Mouse (Mus musculus): ENCODE data around the gene Hspa2. TPM values are rescaled to one million over a fixed set of nuclear protein-coding genes. Genes with fewer than 3 reads are reported as not detected.
A peak's percentile ranks its signal among the peaks of the same experiment; 100 is the strongest.
"Not testable (repeated sequence)": the region's sequence is repeated elsewhere in the genome, so short reads cannot be mapped to it uniquely, and the experiment has no call there.

Gene Hspa2
- polyA plus RNA-seq, 1 experiment from 2014 or later: 12.5 TPM

DNA sequence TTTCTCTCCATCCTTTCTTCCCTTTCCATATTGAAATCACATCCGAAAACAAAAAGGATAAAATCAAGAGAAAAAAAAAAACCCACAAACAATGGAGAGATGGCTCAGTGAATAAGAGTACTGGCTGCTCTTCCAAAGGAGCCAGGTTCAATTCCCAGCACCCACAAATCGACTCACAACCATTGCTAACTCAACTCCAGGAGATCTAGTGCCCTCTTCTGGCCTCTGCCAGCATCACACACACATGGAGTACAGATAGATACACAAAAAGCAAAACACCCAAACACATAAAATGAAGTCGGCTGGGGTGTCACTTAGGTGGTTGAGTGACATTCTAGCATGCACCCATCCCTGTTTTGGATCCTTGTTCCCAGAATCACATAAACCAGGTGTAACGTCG lies 14.4 kb downstream of the Hspa2 start:
- H3K9ac ChIP-seq (replicated peaks; ENCODE audit: low read length): no peak overlapping the region
- no peaks in the 10 kb centered on the region for H3K27me3 ChIP-seq (ENCODE audit: insufficient read depth, low read length)
- WGBS: 95% methylated on average over 5 of the region's 5 CpGs

GRCm38 (mm10) chr12:76425256-76425655 lies 21.3 kb downstream of the Hspa2 start:
- no peak overlapping the region for H3K27ac ChIP-seq (ENCODE audit: low read length)
- H3K9ac ChIP-seq (replicated peaks; ENCODE audit: low read length): no peak overlapping the region
- no peaks in the 10 kb centered on the region for H3K36me3 ChIP-seq (ENCODE audit: insufficient read depth, low read length)
- ATAC-seq (ENCODE audit: low FRiP score, low TSS enrichment): no peak
- no peak overlapping the region for H3K4me2 ChIP-seq (replicated peaks; ENCODE audit: low read depth, low read length)
- no peaks in the 10 kb centered on the region for H3K4me1 ChIP-seq (ENCODE audit: insufficient read depth, low read length)
- WGBS: 92% methylated on average over 3 of the region's 3 CpGs
- no peaks in the 10 kb centered on the region for H3K9me3 ChIP-seq (ENCODE audit: low read length)
- H3K4me3 ChIP-seq (ENCODE audit: low read length): no peak overlapping the region
- H3K27me3 ChIP-seq (ENCODE audit: insufficient read depth, low read length): no peaks in the 10 kb centered on the region

More for the DNA sequence above, 14.4 kb downstream of the Hspa2 start:
- Histone ChIP-seq H3K4me2 (replicated peaks; ENCODE audit: low read depth, low read length) (no peak overlapping the region), H3K27ac (ENCODE audit: low read length) (no peak overlapping the region), H3K4me3 (ENCODE audit: low read length) (no peak overlapping the region), H3K4me1 (ENCODE audit: insufficient read depth, low read length) (peaks cover 6% of the 10 kb centered on the region; the same call in 1 of the 2 replicates), H3K9me3 (ENCODE audit: low read length) (peaks cover 6% of the 10 kb centered on the region), H3K36me3 (ENCODE audit: insufficient read depth, low read length) (no peaks in the 10 kb centered on the region)
- no peak for ATAC-seq (ENCODE audit: low FRiP score, low TSS enrichment)

DNA sequence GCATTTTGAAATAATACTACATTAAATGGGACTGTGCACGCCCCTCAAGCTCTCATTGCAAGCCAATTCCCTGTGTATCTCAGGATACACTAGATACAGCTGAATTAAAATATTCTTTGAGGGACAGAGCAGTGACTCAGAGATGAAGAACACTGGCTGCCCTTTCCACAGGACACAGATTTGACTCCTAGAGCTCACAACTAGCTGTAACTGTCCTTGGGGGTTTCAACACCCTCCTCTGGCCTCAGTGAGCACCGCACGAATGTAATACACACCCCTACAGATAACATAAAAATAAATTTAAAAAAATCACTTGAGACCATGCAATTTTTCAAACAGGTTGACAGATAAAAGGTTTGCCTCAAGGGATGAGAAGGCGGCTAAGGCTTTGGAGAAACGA lies 23.6 kb downstream of the Hspa2 start:
- no peak for ATAC-seq (ENCODE audit: low FRiP score, low TSS enrichment)

GRCm38 (mm10) chr12:76430879-76431406 lies 27.0 kb downstream of the Hspa2 start:
- H3K27ac ChIP-seq (ENCODE audit: low read length): no peak overlapping the region
- no peak overlapping the region for H3K4me2 ChIP-seq (replicated peaks; ENCODE audit: low read depth, low read length)
- no peaks in the 10 kb centered on the region; the same call in 1 of the 2 replicates for H3K27me3 ChIP-seq (ENCODE audit: insufficient read depth, low read length)
- H3K4me3 ChIP-seq (ENCODE audit: low read length): no peak overlapping the region
- H3K4me1 ChIP-seq (ENCODE audit: insufficient read depth, low read length): peaks cover 8% of the 10 kb centered on the region
- no peak for ATAC-seq (ENCODE audit: low FRiP score, low TSS enrichment)
- WGBS: 44% methylated on average over 5 of the region's 5 CpGs
- H3K9me3 ChIP-seq (ENCODE audit: low read length): no peaks in the 10 kb centered on the region
- H3K36me3 ChIP-seq (ENCODE audit: insufficient read depth, low read length): no peaks in the 10 kb centered on the region
- no peak overlapping the region for H3K9ac ChIP-seq (replicated peaks; ENCODE audit: low read length)

More for the DNA sequence above, 23.6 kb downstream of the Hspa2 start:
- no peaks in the 10 kb centered on the region for H3K27me3 ChIP-seq (ENCODE audit: insufficient read depth, low read length)
- 46% methylated on average over 5 of the region's 5 CpGs for WGBS
- H3K4me3 ChIP-seq (ENCODE audit: low read length): no peak overlapping the region
- no peaks in the 10 kb centered on the region for H3K36me3 ChIP-seq (ENCODE audit: insufficient read depth, low read length)
- no peak overlapping the region for H3K9ac ChIP-seq (replicated peaks; ENCODE audit: low read length)
- no peaks in the 10 kb centered on the region for H3K4me1 ChIP-seq (ENCODE audit: insufficient read depth, low read length)
- no peak overlapping the region for H3K27ac ChIP-seq (ENCODE audit: low read length)
- no peak overlapping the region for H3K4me2 ChIP-seq (replicated peaks; ENCODE audit: low read depth, low read length)
- H3K9me3 ChIP-seq (ENCODE audit: low read length): no peaks in the 10 kb centered on the region

DNA sequence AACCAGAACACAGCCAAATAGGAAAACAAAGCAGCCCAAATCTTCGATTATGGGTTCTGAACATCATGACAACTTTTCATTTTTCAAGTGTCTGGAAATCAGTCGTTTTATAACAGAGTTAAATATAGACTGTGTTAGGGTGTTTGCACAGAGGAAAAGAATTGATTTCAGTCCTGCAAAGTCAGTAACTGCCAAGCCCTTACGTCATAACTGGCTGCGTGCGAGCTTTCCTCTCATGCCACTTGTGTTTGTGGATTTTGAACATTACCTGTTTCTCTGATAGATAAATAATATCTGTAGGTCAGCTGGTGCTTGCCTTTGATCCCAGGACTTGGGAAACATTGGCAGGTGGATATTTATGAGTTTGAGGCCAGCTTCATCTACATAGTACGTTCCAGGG lies 27.5 kb downstream of the Hspa2 start:
- no peaks in the 10 kb centered on the region; the same call in 1 of the 2 replicates for H3K27me3 ChIP-seq (ENCODE audit: insufficient read depth, low read length)
- no peaks in the 10 kb centered on the region for H3K36me3 ChIP-seq (ENCODE audit: insufficient read depth, low read length)
- no peak overlapping the region for H3K27ac ChIP-seq (ENCODE audit: low read length)
- peaks cover 8% of the 10 kb centered on the region for H3K4me1 ChIP-seq (ENCODE audit: insufficient read depth, low read length)
- WGBS: 87% methylated on average over 6 of the region's 6 CpGs
- H3K9ac ChIP-seq (replicated peaks; ENCODE audit: low read length): no peak overlapping the region
- H3K4me2 ChIP-seq (replicated peaks; ENCODE audit: low read depth, low read length): no peak overlapping the region
- no peak overlapping the region for H3K4me3 ChIP-seq (ENCODE audit: low read length)
- no peaks in the 10 kb centered on the region for H3K9me3 ChIP-seq (ENCODE audit: low read length)
- no peak for ATAC-seq (ENCODE audit: low FRiP score, low TSS enrichment)

- no peak for ATAC-seq (ENCODE audit: low FRiP score, low TSS enrichment)
- H3K4me3 ChIP-seq (ENCODE audit: low read length): no peak overlapping the region
- H3K36me3 ChIP-seq (ENCODE audit: insufficient read depth, low read length): no peaks in the 10 kb centered on the region
- H3K9ac ChIP-seq (replicated peaks; ENCODE audit: low read length): no peak overlapping the region
- H3K4me2 ChIP-seq (replicated peaks; ENCODE audit: low read depth, low read length): no peak overlapping the region
- peaks cover 8% of the 10 kb centered on the region for H3K4me1 ChIP-seq (ENCODE audit: insufficient read depth, low read length)
- WGBS: 43% methylated on average over 7 of the region's 7 CpGs
- H3K27me3 ChIP-seq (ENCODE audit: insufficient read depth, low read length): no peaks in the 10 kb centered on the region; the same call in 1 of the 2 replicates
- H3K9me3 ChIP-seq (ENCODE audit: low read length): no peaks in the 10 kb centered on the region
- H3K27ac ChIP-seq (ENCODE audit: low read length): no peak overlapping the region
These were observed 30.1 kb downstream of the Hspa2 start for GRCm38 (mm10) chr12:76434111-76434510.

- Histone ChIP-seq H3K27ac (ENCODE audit: low read length) (no peak overlapping the region), H3K36me3 (ENCODE audit: insufficient read depth, low read length) (no peaks in the 10 kb centered on the region), H3K4me3 (ENCODE audit: low read length) (peak overlapping the region; percentile 41), H3K4me2 (replicated peaks; ENCODE audit: low read depth, low read length) (peak overlapping the region; percentile 57), H3K9ac (replicated peaks; ENCODE audit: low read length) (peak overlapping the region; percentile 58), H3K4me1 (ENCODE audit: insufficient read depth, low read length) (peaks cover 8% of the 10 kb centered on the region), H3K27me3 (ENCODE audit: insufficient read depth, low read length) (no peaks in the 10 kb centered on the region; the same call in 1 of the 2 replicates), H3K9me3 (ENCODE audit: low read length) (no peaks in the 10 kb centered on the region)
- peak; percentile 84 for ATAC-seq (ENCODE audit: low FRiP score, low TSS enrichment)
- WGBS: 2% methylated on average over 17 of the region's 17 CpGs
These were observed 31.1 kb downstream of the Hspa2 start for GRCm38 (mm10) chr12:76435084-76435483.

GRCm38 (mm10) chr12:76435549-76435948 lies 31.6 kb downstream of the Hspa2 start:
- H3K27me3 ChIP-seq (ENCODE audit: insufficient read depth, low read length): no peaks in the 10 kb centered on the region; the same call in 1 of the 2 replicates
- peaks cover 8% of the 10 kb centered on the region for H3K4me1 ChIP-seq (ENCODE audit: insufficient read depth, low read length)
- no peak overlapping the region for H3K9ac ChIP-seq (replicated peaks; ENCODE audit: low read length)

GRCm38 (mm10) chr12:76443488-76443887 lies 39.5 kb downstream of the Hspa2 start:
- H3K27ac ChIP-seq (ENCODE audit: low read length); H3K27me3 ChIP-seq (ENCODE audit: insufficient read depth, low read length); ATAC-seq (ENCODE audit: low FRiP score, low TSS enrichment); H3K9me3 ChIP-seq (ENCODE audit: low read length); H3K9ac ChIP-seq (replicated peaks; ENCODE audit: low read length); H3K4me2 ChIP-seq (replicated peaks; ENCODE audit: low read depth, low read length); H3K4me3 ChIP-seq (ENCODE audit: low read length); H3K36me3 ChIP-seq (ENCODE audit: insufficient read depth, low read length): not testable (repeated sequence)
- peaks cover 15% of the 10 kb centered on the region for H3K4me1 ChIP-seq (ENCODE audit: insufficient read depth, low read length)
- WGBS: 86% methylated on average over 6 of the region's 6 CpGs

More at GRCm38 (mm10) chr12:76435549-76435948, 31.6 kb downstream of the Hspa2 start:
- Histone ChIP-seq H3K36me3 (ENCODE audit: insufficient read depth, low read length) (no peaks in the 10 kb centered on the region), H3K4me3 (ENCODE audit: low read length) (peak overlapping the region; percentile 41), H3K9me3 (ENCODE audit: low read length) (no peaks in the 10 kb centered on the region), H3K27ac (ENCODE audit: low read length) (no peak overlapping the region), H3K4me2 (replicated peaks; ENCODE audit: low read depth, low read length) (peak overlapping the region; percentile 57)
- WGBS: 32% methylated on average over 8 of the region's 8 CpGs
- ATAC-seq (ENCODE audit: low FRiP score, low TSS enrichment): peak; percentile 35

GRCm38 (mm10) chr12:76444359-76444772 lies 40.4 kb downstream of the Hspa2 start:
- peak overlapping the region; percentile 64 for H3K27ac ChIP-seq (ENCODE audit: low read length)
- no peaks in the 10 kb centered on the region for H3K36me3 ChIP-seq (ENCODE audit: insufficient read depth, low read length)
- peak; percentile 24; the same call in 1 of the 2 replicates for ATAC-seq (ENCODE audit: low FRiP score, low TSS enrichment)
- H3K9ac ChIP-seq (replicated peaks; ENCODE audit: low read length): 0 out of 2 replicates have a peak overlapping the region, but pooled peaks have one; percentile 44
- peak overlapping the region; percentile 48 for H3K4me2 ChIP-seq (replicated peaks; ENCODE audit: low read depth, low read length)
- H3K4me1 ChIP-seq (ENCODE audit: insufficient read depth, low read length): peaks cover 15% of the 10 kb centered on the region
- WGBS: 27% methylated on average over 10 of the region's 10 CpGs
- no peaks in the 10 kb centered on the region for H3K27me3 ChIP-seq (ENCODE audit: insufficient read depth, low read length)
- no peaks in the 10 kb centered on the region for H3K9me3 ChIP-seq (ENCODE audit: low read length)
- H3K4me3 ChIP-seq (ENCODE audit: low read length): peak overlapping the region; percentile 39
